Mouse (Mus musculus): ENCODE measurements around the gene Ctf2.
A peak's percentile ranks its signal among the peaks of the same experiment; 100 is the strongest.

Gene Ctf2

DNA sequence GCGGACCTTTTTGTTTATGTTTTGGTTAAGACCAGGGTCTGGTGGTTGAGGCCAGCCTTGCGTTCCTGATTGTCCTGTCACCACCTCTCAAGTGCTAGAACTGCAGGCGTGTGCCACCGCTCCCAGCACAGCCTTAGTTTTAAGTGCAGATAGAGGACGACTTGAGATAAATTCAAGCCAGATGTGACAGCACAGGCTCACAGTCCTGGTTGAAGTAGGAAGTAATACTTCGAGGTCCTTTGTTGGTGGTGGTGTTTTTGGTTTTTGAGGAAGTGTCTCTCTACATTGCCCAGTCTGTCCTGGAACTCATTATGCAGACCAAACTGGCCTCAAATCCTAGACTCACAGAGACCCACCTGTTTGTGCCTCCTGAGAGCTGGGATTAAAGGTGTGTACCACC is 27.8 kb upstream of the Ctf2 start:
- no peak for DNase-seq

DNA sequence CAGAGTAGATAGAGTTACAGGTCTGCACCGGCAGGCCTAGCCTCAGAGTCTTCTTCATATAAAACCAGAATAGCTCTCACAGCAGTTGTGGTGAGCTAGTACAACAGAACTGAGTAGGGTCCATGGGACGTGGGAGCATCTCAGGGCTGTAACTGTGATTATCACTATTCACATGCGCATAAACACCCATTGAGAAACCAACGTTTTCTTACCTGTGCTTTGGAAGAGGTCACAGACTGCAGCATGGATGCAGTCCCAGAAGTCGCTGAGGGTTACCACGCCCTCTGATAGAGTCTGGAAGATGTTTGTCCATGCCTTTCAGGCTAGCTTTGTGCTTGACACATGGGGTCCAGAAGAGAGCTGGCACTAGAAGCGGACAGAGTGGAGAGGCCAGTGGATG is 21.8 kb upstream of the Ctf2 start:
- no peak for DNase-seq

DNA sequence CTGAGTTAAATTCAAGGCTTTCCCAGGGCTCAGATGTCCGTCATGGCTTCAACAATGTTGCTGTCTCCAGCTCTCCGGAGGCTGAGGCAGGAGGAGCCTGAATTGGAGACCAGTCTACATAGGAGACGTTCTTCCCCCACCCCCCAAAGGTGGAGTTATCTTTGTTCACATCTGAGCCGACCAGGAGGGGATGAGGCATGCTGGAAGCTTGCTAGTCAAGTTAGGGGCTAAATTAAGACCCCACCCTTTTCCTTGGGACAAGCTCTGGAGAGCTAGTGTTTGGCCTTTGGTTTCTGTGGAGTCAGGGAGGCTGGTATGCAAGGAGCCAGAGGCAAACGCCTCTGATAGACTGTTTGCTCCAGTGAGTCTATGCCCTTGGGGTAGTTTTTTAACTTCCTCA is 21.2 kb upstream of the Ctf2 start:
- no peak for DNase-seq

DNA sequence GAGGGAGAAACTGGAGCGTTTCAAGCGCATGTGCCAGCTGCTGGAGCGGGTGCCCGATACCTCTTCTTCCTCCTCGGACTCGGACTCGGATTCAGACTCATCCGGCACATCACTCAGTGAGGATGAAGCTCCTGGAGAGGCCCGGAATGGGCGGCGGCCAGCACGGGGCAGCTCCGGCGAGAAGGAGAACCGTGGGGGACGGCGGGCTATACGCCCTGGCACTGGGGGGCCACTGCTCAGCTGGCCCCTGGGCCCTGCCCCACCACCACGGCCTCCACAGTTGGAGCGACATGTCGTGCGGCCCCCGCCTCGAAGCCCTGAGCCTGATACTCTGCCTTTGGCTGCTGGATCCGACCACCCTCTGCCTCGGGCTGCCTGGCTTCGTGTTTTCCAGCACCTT is 20.1 kb upstream of the Ctf2 start:
- DNase-seq, result no peak

DNA sequence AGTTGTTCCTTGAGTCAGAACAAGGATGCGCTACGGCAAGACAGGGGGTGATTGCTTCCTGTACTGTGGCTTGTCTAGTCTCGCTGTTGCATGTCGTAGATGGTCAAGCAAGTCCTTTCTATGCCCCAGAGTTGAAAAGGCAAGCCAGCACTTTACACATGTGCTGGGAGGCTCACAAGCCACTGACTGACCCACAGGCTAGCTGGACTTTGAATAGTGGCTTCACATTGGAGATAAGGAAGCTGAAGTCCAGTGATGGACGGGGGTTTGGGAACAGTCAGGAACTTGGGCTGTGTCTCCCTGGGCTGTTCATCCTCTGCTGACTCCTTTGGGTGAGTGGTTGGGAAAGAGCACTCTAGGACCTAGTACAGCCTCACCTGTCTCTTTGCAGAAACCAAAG is 19.7 kb upstream of the Ctf2 start:
- DNase-seq, result no peak

DNA sequence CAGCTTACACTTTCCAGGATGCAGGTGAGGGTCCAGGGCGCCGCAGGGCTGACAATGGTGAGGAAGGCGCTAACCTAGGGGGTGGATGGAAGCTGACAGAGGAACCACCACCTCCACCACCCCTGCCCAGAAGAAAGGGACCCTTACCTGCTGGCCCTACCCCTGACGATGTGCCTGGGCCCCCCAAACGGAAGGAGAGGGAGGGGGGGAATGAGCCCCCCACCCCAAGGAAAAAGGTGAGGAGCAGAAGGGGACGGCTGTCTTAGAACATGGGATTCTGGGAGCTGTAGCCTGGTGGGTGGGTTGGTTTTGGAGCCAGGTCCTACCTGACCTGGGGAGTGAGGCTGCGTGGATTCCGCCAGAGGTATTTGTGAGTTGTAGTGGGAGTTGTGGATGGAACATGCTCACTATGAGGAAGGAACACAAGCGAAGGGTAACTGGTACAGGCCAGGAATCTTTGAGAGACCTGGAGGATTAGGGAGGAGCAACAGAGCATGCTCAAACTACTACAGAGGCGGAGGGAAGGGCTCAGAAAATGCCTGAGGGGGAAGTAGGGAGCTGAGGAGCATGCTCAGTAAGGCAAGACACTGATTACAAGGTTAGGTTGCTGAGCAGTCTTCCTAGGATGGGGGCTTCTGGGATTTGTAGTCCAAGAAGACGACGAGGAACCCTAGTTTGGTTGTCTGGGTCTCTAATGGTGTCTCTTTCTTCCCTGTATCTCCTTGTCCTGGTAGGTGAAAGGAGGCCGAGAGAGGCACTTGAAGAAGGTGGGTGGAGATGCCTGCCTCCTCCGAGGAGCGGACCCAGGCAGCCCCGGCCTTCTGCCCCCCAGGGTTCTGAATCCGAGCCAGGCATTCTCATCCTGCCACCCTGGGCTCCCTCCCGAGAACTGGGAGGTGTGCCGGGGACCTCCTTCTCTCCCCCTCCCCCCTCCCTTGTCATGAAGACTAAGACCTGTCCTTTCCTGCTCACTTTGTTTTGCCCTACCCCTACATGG is 18.5 kb upstream of the Ctf2 start:
- DNase-seq, result peak in 1 of 2 experiments; percentile 57

DNA sequence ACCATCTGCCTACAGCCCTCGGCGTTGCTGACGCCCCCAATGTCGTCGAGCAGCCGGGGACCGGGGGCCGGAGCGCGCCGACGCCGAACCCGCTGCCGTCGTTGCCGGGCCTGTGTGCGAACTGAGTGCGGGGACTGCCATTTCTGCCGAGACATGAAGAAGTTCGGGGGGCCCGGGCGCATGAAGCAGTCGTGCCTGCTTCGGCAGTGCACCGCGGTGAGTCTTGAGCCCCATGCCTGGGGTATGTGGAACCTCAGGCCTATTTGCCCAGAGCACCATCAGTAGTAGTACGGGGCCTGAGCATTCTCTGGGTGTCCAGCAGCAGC is 16.2 kb upstream of the Ctf2 start:
- no peak for DNase-seq

DNA sequence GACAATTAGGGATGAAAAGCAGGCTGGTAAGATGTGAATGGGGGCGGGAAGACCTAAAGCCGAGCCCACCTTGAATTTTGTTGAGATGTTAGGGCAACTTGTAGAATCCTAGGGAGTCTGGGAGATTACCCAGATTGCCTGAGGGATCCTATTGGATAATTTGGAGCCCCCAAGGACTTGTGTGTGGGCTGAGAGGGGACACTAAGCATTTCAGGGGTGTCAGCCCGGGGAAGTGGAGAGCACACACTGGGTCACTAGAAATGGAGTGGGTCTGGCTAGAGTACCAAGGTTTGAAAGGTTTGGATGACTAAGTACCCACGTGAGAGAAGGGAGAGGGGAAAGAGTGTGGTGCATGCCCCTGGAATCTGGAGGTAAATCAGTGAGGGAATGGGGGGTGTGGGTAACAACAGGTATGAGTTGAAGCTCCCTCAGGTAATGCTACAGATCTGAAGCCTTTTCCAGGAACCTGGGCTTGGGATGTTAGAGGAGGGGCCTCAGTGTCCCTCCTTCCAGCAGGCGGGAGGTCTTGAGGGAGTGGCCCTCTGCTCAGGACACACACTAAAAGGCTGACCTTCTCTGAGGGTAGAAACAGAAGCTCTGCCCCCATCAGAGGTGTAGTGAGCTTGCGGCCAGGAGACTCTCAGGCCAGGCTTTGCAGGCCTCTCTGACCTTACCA is 15.7 kb upstream of the Ctf2 start:
- DNase-seq, result no peak

DNA sequence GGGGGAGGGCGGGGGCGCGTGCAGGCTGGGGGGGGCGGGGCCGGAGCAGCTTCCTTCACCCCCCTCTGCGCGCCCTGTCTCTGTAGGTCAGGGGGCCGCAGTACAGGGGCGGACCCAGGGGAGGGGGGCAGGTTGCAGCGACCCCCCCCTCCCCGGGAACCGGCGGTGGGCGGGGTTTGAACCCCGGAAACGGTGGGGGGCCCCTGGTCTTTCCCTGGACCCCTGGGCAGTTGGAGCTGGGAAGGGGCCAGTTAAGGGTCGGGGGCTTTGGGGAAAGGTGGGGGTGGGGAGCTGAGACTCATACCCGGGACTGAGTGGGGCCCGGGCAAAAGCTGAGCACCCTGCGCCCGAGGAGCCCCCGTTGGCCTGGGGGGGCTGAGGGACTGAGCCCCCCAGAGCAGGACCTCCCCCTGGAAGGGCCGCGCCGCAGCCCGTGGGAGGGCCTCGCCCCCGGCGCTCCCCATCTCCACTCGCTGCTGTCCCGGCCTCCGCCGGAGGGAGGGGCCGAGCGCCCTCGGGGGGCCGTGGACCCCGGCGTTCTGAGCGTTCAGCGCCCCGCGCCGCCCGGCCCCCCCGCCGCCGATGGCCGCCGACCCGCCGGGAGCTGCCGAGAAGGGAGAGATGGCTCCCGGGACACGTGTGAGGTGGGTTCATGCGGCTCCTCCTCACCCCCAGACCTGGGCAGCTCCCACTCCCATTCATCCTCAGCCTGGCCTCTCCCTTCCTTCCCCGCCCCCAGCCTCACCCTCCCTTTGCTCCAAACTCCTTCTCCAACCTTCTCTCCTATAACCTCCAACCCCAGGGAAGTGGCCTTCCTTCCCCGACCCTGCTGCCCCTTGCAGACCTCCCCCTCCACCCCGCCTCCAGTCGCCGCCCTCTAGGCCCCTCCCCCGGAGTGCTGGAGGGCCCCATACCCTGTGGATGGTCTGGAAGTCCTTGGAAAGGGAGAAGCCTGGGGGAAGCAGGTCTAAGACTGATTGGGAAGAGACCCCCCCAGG is 14.8 kb upstream of the Ctf2 start:
- no peak for DNase-seq

DNA sequence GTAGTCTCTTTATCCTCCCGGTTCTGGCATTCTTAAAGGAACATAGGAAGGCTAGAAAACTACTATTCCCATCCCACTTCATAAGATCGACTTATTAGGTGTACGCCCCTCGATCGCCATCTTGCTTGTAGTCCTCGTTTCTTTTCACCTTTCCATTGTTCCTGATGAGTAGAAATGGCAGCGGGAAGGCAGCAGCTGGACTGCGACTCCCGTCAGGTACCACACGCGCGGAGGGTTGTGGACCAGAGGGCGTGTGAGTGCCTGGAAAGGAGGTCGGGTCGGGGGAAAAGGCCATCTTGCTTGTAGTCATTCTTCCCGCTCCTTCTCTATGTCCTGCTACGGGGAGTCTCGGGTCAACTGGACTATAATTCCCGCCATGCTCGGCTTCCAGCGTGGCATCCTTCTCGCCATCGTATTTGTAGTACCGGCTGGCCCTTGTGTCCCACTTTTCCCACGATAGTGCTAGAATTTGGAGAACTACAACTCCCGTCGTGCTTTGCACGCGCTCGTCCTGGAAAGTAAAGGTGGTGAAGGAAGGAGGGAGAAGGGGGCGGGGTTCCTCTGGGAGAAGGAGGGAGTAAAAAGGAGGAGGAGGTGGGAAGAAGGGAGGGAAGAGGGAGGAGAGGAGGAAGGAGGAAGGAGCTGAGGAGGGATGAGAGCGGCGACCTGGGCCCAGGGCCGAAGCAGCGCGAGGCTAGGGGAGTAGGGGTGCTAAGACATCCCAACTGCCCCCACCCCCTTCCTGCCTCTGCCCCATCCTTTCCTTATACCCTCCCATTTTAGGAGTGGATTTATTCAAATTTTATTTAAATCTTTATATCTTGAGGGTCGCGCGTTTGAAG is 13.9 kb upstream of the Ctf2 start:
- peak; percentile 99 for DNase-seq

DNA sequence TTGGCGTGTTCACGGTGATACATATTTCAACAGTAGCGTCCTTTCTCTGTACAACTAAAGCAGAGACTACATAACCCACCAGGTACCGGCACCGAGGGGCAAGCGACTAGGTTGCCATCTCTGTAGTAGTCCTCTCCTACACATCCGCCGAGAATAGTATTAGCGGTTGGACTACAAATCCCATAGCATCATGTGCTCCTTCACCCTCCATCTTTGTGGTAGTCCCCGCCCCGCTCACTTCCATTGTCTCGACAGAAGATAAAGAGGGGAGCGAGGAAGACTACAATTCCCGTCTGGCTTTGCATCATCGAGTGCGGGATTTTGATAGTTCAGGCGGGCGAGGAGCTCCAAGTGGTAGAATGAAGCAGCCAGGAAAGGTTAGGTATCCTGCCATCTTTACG is 13.3 kb upstream of the Ctf2 start:
- peak; percentile 96 to 97 for DNase-seq

DNA sequence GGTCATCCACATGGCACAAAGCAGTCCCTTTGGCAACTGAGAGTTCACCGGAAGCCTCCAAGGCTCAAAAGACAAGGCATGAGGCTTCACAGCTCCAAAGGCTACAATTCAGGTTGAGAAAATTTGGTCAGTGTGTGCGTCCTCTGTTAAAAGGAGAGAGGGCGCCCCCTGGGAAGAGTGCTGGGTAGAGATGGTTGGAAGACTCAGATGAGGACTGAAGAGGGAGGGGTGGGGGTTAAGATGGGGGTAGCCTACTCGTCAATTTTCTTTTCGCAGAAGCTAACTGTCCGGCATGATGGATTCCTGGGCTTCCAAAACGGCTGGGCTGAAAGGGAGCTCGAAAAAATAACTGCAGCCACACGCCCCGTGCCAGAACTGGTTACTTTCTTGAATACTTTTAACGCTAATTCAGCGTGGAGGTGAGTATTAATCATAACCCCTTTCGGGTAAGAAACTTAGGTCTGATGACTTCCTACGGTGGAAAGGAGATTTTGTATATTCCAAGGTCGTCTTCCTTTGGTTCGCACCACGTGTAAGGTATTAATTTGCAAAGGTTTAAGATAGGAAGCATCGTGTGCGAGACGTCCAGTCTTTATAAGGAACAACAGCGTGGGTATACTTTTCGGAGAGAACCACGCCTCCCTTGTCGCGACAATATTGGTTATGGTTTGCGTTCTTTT is 12.5 kb upstream of the Ctf2 start, which contains the start of gene Fbxl19:
Gene Fbxl19 (plus strand): TSS at position 178 of the 680 bp plus-strand sequence.
- peak; percentile 70 to 78 for DNase-seq

DNA sequence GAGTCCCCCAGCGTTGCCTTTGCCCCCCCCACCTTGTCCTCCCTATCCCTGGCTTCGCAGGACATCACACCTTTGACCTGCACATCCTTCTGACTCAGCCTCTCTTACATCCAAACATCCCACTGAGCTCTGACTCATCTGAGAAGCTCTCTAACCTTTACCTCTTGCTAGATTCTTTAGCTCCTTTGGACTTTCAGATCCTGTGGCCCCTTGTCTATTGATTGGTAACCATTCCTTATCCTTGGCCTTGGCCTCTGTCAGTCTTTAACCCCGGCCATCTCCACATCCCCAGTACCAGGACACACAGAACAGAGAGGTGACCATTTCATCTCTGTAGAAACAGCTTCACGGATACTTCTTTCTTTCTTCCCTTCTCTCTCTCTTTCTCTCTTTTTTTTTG is 1.8 kb downstream of the Ctf2 start:
- DNase-seq, result no peak

DNA sequence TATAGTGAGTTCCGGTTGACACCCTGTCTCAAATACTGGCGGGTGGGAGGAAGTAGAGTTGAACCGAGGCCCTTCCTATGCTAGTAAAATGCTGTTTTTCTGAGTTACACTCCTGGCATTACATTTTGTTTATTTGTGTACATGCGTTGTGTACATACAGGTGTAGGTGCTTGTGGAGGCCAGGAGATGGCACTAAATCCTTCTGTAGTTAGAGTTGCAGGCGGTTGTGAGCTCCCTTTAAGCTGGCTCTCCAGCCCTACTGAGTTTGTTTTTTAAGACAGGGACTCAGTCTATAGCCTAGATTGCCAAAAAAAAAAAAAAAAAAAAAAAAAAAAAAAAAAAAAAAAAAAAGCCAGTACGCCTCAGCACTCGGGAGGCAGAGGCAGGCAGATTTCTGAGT is 4.1 kb downstream of the Ctf2 start:
- DNase-seq, result no peak

DNA sequence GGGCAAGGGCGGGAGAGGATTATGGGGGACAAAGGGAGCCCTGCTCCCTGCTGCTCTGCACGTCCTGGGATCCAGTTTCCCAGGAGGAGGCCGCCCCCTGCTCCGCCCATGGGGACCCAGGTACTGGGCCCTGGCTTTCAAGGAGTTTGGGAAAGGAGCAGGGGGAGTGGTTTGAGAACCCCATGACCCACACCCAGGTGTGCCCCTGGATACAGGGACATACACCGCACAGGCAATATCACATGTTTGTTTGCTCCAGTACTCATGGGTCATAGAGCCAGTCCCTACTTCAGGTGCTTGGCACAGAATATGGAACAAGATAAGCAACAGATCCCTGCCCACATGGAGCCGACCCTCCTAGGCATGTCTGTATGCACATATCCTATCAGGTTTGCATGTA is 6.0 kb downstream of the Ctf2 start:
- no peak for DNase-seq

DNA sequence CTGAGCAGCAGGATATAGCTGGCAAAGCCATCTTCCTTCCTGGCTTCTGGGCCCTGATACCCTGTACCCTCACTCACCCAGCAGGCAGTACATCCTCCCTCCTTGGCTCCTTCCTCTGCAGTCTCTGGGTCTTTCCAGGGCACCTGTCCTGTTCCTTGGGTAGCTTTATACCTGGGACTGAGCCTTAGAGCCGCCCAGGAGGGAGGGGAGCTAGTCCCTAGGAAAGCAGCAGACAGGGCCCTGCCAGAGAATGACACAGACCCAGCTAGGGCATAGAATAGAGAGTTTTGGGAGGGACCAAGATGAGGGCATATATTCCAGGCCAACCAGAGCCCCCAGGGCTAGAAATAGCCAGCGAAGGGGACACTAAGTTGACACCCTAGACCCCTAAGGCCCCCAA is 6.5 kb downstream of the Ctf2 start:
- no peak for DNase-seq

DNA sequence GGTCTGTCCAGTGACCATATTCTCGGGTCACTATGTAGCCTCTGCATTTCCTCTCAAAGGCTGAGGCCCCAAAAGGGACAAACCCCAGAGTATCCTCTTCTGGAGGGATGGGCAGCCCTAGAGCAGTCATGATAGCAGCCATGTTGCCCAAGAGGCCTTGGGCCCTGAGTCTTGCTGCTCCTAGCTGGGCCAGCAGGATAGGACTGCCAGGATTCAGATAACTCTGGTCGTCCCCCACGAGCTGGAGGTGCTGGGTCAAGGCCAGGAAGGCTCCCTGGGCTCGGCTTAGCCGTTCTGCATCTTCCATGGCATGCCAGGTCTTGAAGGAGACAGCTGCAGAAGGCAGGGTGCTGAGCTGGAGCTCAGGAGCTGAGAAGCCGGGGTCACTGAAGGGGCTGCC is 12.7 kb downstream of the Ctf2 start:
- no peak for DNase-seq

DNA sequence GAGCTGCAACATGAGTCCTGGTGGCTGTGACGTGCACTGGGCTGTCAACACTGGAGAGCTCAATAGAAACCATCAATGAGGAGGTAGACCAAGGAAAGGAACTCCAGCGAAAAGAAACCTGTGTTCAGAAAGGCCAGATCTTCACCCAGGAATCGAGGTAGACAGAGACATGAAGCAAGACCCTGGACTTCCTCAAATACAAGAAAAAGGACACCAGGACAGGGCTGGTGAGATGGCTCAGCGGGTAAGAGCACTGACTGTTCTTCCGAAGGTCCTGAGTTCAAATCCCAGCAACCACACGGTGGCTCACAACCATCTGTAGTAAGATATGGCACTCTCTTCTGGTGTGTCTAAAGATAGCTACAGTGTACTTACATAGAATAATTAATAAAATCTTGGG is 13.6 kb downstream of the Ctf2 start:
- no peak for DNase-seq

DNA sequence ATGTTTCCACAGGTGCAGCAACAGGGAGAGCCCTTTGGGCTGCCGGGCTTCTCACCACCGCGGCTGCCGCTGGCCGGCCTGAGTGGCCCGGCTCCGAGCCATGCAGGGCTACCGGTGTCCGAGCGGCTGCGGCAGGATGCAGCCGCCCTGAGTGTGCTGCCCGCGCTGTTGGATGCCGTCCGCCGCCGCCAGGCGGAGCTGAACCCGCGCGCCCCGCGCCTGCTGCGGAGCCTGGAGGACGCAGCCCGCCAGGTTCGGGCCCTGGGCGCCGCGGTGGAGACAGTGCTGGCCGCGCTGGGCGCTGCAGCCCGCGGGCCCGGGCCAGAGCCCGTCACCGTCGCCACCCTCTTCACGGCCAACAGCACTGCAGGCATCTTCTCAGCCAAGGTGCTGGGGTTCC is 15.0 kb downstream of the Ctf2 start:
- peak; percentile 60 to 62 for DNase-seq

DNA sequence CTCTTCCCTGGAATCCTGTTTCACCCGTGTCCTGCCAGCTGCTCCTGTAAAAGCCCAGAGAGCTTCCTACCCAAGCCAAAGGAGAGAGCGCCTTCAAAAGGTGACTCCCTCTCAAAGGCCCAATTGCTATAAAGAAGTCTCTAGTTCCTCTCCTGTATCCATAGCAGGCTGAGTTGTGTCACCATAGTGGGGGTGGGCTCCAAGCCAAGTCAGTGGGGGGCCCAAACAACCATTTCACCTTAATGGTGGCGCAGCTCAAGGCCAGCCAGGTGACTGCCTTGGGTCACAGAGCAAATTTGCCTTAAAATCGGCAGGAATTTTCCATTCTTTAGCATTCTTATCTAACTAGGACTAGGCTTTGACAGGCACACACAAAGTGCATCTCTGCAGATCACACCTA is 17.1 kb downstream of the Ctf2 start:
- DNase-seq, result no peak
